Mouse (Mus musculus) ZHBTc4 (cell line): ENCODE data around the gene Plekho2.

Source experiments
- DNase-seq: peaks from one replicate; pipeline ENCODE4 v3.0.0-alpha.2; 2011; ENCODE audit warnings: low read depth, low spot score

Gene Plekho2

GRCm38 (mm10) chr9:65586406-65587269 lies 6.8 kb upstream of the Plekho2 start, which contains the start of gene Pif1:
Gene Pif1, plus strand, starts transcription at chr9:65587160.
- peak; percentile 96 for DNase-seq

- DNase-seq = peak; percentile 84
These were observed 3.2 kb upstream of the Plekho2 start for GRCm38 (mm10) chr9:65583045-65583444.

DNA sequence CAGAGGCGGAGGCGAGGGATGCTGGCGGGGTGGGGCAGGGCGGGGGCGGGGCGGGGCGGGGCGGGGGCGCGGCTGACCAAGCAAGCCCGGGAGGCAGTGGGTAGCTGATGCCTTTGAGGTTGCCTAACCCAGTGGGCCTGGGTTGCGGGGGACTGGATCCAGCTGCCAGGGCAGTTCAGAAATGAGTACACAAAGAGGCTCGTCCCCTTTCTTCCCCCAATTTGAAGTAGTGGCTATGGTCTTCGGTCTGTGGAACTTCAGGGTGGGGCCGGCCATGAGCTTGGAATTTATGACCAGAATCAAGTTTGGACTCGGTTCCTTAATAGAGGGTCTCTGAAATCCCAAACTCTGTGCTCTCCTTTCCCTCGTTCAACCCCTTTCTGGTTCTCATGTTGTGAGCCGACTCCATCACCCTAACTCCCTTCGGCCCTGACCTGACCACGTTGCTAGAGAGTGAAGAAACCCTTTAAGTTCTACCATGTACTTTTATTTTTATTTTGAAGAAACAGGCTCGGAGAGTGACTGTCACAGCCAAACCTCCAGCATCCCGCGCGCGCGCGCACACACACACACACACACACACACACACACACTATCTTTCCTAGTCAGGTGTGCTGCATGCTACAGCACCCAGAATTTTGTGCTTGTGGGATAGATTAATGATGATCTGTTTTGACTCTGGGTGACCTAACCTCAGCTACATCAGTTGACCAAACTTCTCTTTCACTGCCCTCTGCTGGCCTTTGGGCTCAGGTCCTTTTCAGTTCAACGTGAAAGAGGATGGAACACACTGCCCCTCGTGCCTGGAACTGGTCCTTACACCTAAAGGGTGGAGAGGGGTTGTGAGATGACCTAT lies 789 bp upstream of the Plekho2 start:
- peak; percentile 94 for DNase-seq

- DNase-seq = no peak
These were observed 1.0 kb downstream of the Plekho2 start for GRCm38 (mm10) chr9:65578801-65579249.

DNA sequence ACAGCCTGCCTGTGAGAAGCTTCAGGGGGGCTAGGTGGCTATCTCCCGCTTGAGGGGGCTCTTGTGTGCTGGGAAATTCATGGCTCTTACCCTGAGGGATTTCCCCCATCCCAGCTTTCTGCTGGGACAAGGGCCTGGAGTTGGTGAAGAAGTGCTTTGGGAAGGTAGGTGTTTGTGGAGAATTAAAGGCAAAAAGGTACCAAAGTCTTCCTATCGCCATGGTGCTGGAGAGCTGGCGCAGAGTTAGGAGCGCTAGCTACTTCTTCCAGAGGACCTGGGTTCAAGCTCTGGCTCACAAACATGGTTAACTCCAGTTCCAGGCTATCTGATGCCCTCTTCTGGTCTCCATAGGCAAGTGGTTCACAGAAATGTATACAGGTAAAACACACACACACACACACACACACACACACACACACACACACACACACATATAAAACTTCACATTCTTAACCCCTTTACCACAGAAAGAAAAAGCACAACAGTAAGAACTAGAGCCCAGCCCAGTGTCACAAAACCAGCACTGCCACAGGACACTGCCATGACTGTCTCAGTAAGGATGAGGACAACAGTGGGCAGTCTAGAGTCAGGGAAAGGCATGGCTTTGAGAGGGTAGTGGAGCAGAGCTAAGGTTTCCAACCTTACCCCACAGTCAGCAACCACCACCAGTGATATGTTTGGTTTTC lies 2.2 kb downstream of the Plekho2 start:
- DNase-seq = no peak

GRCm38 (mm10) chr9:65576861-65577510 lies 2.9 kb downstream of the Plekho2 start:
- no peak for DNase-seq

- no peak for DNase-seq
These were observed 4.2 kb downstream of the Plekho2 start for GRCm38 (mm10) chr9:65575393-65576196.

GRCm38 (mm10) chr9:65574513-65575392 lies 5.1 kb downstream of the Plekho2 start:
- DNase-seq = no peak

DNA sequence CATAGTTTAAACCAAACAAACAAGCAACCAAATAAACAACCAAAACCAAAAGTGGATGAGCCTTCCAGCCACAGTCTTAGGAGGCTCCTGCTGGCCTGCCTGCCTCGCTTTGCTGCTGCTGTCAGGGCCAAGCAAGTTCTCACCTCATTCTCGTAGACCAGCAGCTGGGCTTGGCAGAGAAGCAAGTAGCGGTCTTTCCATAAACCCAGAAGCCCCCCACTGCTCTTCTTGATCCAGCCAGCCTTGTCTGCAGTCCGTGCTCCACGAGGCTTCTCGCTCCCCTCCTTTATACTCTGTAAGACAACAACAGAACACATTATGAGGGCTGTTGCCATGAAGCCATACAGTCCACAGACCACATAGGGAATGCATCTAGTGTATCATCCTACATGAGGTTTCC lies 7.0 kb downstream of the Plekho2 start:
- no peak for DNase-seq

GRCm38 (mm10) chr9:65569491-65569971 lies 10.3 kb downstream of the Plekho2 start:
- DNase-seq = no peak

- no peak for DNase-seq
These were observed 11.1 kb downstream of the Plekho2 start for GRCm38 (mm10) chr9:65568787-65569186.

DNA sequence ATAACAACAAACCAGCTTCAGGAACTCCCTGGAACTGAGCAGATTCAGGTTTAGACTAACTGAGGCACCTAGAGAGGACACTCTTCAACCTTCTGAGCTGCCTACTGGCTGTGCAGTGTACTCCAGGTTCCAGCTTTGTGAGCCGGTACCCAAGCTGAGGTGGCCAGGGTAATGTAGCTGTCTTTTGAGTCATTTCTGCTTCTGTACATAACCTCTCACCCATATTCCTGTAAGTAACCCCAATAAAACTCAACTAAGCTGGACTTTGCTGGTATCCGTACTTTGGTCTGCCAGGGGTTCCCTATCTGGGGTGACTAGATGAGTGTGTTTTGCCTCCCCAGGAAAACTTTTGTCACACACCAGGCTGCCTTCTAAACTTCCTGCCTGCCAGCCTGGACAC lies 15.1 kb downstream of the Plekho2 start:
- DNase-seq = no peak

DNA sequence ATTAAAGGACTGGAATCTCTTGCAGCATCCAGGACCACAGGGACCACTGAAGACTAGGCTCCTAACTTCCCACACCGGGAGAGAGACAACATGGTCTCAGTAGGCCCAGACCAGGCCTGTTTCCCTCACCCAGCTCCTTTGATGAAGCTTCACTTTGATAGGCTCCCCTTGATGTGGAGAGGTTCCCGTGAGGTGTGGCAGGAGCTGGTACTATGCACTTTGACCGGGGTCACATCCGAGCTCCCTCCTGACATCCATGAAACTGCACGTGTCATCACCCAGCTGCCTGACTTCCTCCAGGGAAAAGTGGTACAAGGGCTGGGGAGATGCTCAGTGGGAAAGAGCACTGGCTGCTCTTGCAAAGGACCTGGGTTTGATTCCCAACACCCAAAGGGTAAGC lies 16.8 kb downstream of the Plekho2 start:
- DNase-seq = no peak

DNA sequence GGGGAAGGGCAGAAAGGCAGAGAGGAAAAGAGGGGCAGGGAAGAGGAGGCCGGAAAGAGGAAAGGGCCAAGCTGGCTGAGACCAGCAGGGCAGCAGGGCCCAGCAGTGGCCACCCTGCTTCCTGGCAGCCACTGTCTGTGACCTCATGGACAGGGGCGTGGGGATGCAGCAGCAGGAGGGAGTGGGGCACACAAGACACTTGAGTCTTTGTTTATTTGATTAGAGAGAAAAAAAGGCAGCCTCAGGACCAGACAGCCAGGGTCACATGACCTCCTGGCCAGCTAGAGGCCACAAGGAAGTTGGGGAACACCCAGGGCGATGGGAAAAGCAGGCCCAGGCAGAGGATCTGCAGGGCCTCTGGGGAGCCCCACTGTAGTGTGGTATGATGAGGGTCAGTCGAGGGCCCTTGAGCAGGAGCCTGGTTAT lies 17.7 kb downstream of the Plekho2 start:
- DNase-seq = no peak

DNA sequence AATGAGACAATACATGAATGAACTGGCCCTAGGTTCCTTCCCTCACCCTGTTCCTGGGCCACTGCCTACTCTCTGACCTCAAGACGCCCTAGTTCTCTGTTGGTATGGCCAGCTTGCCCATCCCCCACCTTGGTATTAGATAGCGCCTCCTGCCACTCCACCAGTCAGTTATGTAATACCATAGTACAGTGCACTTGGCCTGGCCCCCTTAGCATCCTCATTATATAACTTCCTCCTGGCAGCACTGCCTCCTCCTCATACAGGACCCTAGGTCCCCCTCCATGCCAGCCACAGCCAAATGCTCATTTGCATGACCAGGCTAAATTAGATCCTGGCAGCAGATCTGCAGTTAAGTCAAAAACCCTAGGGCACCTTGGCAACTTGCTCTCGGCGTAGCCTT lies 18.8 kb downstream of the Plekho2 start:
- no peak for DNase-seq

GRCm38 (mm10) chr9:65558806-65559205 lies 21.0 kb downstream of the Plekho2 start:
- DNase-seq = no peak

DNA sequence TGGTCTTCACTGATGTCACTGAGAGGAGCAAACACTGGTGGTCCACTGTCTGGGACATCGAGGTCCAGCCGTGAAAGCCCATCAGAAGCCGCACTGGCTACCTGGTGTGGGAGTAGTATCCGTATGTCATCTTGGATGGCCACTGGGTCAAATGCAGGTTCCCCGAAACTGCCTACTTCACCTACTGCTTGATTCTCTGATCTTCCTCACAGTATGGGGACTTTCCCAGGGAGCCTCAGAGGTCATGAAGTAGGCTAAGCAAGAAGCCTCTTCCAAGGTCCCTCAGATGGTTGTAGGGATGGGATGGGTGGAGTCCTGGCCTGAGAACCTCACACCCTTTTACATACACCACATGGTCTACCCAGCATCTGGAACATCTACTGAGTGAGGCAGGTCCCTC lies 22.9 kb downstream of the Plekho2 start:
- no peak for DNase-seq

GRCm38 (mm10) chr9:65556349-65556748 lies 23.5 kb downstream of the Plekho2 start:
- DNase-seq = no peak

GRCm38 (mm10) chr9:65555621-65556020 lies 24.2 kb downstream of the Plekho2 start:
- no peak for DNase-seq
